Mouse (Mus musculus) hindbrain, embryonic 12.5 days (tissue): ENCODE results near the gene Dmkn. TPM values are rescaled to one million over a fixed set of nuclear protein-coding genes. Genes with fewer than 3 reads are reported as not detected.

ENCODE experiments used
- ATAC-seq: fragments of 200-750 bp; cut with Nextera tagmentation; 2 replicates; pipeline ENCODE4 v1.8.0; 2017; ENCODE audit warnings: moderate TSS enrichment; ENCODE audit not compliant: low FRiP score
- H3K27ac ChIP-seq: fragments of 300-500 bp; sonication (generic); 2 replicates; pipeline ENCODE4 v1.5.1; 2016; ENCODE audit warnings: mild to moderate bottlenecking
- H3K27me3 ChIP-seq: fragments of 300-500 bp; sonication (generic); 2 replicates; pipeline ENCODE4 v1.6.1; 2016; ENCODE audit warnings: mild to moderate bottlenecking
- H3K36me3 ChIP-seq: fragments of 300-500 bp; sonication (generic); 2 replicates; pipeline ENCODE4 v1.6.1; 2016; ENCODE audit warnings: mild to moderate bottlenecking
- H3K4me1 ChIP-seq: fragments of 300-500 bp; sonication (generic); 2 replicates; pipeline ENCODE4 v1.6.1; 2016
- H3K4me2 ChIP-seq: fragments of 300-500 bp; sonication (generic); replicated peaks from 2 replicates; pipeline ENCODE4 v1.6.1; 2016; ENCODE audit warnings: mild to moderate bottlenecking
- H3K4me3 ChIP-seq: fragments of 300-500 bp; sonication (generic); 2 replicates; pipeline ENCODE4 v1.5.1; 2016; ENCODE audit warnings: mild to moderate bottlenecking
- H3K9ac ChIP-seq: fragments of 300-500 bp; sonication (generic); 2 replicates; pipeline ENCODE4 v1.6.1; 2016; ENCODE audit warnings: mild to moderate bottlenecking, moderate library complexity
- H3K9me3 ChIP-seq: fragments of 300-500 bp; sonication (generic); replicated peaks from 2 replicates; pipeline ENCODE4 v1.6.1; 2016; ENCODE audit warnings: mild to moderate bottlenecking
- WGBS: fragments of 180-500 bp; shearing (Covaris S2); methylation state at CpG from one replicate; pipeline ENCODE4 v1.1.7; 2016; 5-methylcytosine and 5-hydroxymethylcytosine counted together
- polyA plus RNA-seq: library from polyadenylated mRNA; unstranded; fragments of >200 nt; fragmentation: Nextera tagmentation; extraction: Ambion mirVana; gene quantifications from 2 replicates; pipeline ENCODE4 v1.2.1, GENCODE M21; 2016

Dmkn gene
- polyA plus RNA-seq, 1 experiment from 2014 or later = 0.67 TPM

- H3K9me3 ChIP-seq = peaks cover 7% of the 10 kb centered on the region; the same call in 1 of the 2 replicates
- no peak for ATAC-seq
Observed at GRCm38 (mm10) chr7:30800653-30801052, 37.1 kb downstream of the Dmkn start.

GRCm38 (mm10) chr7:30803256-30803655, 39.7 kb downstream of the Dmkn start:
- H3K27ac ChIP-seq = no peak overlapping the region
- no peak overlapping the region for H3K4me2 ChIP-seq
- no peaks in the 10 kb centered on the region for H3K4me1 ChIP-seq
- H3K36me3 ChIP-seq = no peaks in the 10 kb centered on the region
- ATAC-seq = no peak
- no peak overlapping the region for H3K9ac ChIP-seq
- WGBS = 89% methylated on average over 3 of the region's 3 CpGs
- H3K4me3 ChIP-seq = no peak overlapping the region
- peaks cover 7% of the 10 kb centered on the region; the same call in 1 of the 2 replicates for H3K9me3 ChIP-seq
- no peaks in the 10 kb centered on the region for H3K27me3 ChIP-seq

More at GRCm38 (mm10) chr7:30800653-30801052, 37.1 kb downstream of the Dmkn start:
- H3K27me3 ChIP-seq = no peaks in the 10 kb centered on the region
- no peak overlapping the region for H3K27ac ChIP-seq
- no peak overlapping the region for H3K4me3 ChIP-seq
- H3K9ac ChIP-seq = no peak overlapping the region
- H3K36me3 ChIP-seq = no peaks in the 10 kb centered on the region
- no peak overlapping the region for H3K4me2 ChIP-seq
- no peaks in the 10 kb centered on the region for H3K4me1 ChIP-seq

GRCm38 (mm10) chr7:30804026-30804715, 40.6 kb downstream of the Dmkn start:
- no peak overlapping the region for H3K4me3 ChIP-seq
- no peaks in the 10 kb centered on the region for H3K36me3 ChIP-seq
- H3K9me3 ChIP-seq = peaks cover 7% of the 10 kb centered on the region
- H3K27me3 ChIP-seq = no peaks in the 10 kb centered on the region
- H3K4me2 ChIP-seq = no peak overlapping the region
- ATAC-seq = no peak
- H3K27ac ChIP-seq = no peak overlapping the region
- 83% methylated on average over 9 of the region's 9 CpGs for WGBS
- H3K4me1 ChIP-seq = no peaks in the 10 kb centered on the region
- no peak overlapping the region for H3K9ac ChIP-seq

GRCm38 (mm10) chr7:30805924-30806323, 42.4 kb downstream of the Dmkn start:
- Histone ChIP-seq H3K36me3 (no peaks in the 10 kb centered on the region), H3K4me3 (no peak overlapping the region), H3K4me2 (no peak overlapping the region), H3K9ac (no peak overlapping the region), H3K27ac (no peak overlapping the region), H3K4me1 (no peaks in the 10 kb centered on the region), H3K9me3 (peaks cover 7% of the 10 kb centered on the region; the same call in 1 of the 2 replicates), H3K27me3 (no peaks in the 10 kb centered on the region)
- ATAC-seq = no peak
- WGBS = 44% methylated on average over 6 of the region's 6 CpGs

- 51% methylated on average over 6 of the region's 6 CpGs for WGBS
- no peak overlapping the region for H3K4me2 ChIP-seq
- ATAC-seq = no peak
- peaks cover under 1% of the 10 kb centered on the region; the same call in 1 of the 2 replicates for H3K9me3 ChIP-seq
- no peaks in the 10 kb centered on the region for H3K4me1 ChIP-seq
- no peak overlapping the region for H3K4me3 ChIP-seq
- H3K27me3 ChIP-seq = no peaks in the 10 kb centered on the region
- H3K36me3 ChIP-seq = no peaks in the 10 kb centered on the region
- H3K9ac ChIP-seq = no peak overlapping the region
- H3K27ac ChIP-seq = no peak overlapping the region
Observed at GRCm38 (mm10) chr7:30810319-30810718, 46.8 kb downstream of the Dmkn start.

- H3K4me3 ChIP-seq = no peak overlapping the region
- H3K27ac ChIP-seq = no peak overlapping the region
- H3K4me1 ChIP-seq = no peaks in the 10 kb centered on the region
- no peaks in the 10 kb centered on the region for H3K27me3 ChIP-seq
- no peak overlapping the region for H3K9ac ChIP-seq
- ATAC-seq = no peak
- no peak overlapping the region for H3K4me2 ChIP-seq
- 64% methylated on average over 9 of the region's 9 CpGs for WGBS
- H3K9me3 ChIP-seq = no peaks in the 10 kb centered on the region; the same call in 1 of the 2 replicates
- H3K36me3 ChIP-seq = no peaks in the 10 kb centered on the region
Observed at GRCm38 (mm10) chr7:30811757-30812290, 48.3 kb downstream of the Dmkn start.

- Histone ChIP-seq H3K4me3 (no peak overlapping the region), H3K27ac (no peak overlapping the region), H3K9ac (no peak overlapping the region), H3K27me3 (no peaks in the 10 kb centered on the region), H3K4me1 (no peaks in the 10 kb centered on the region), H3K9me3 (no peaks in the 10 kb centered on the region; the same call in 1 of the 2 replicates), H3K36me3 (no peaks in the 10 kb centered on the region), H3K4me2 (no peak overlapping the region)
- no peak for ATAC-seq
- 49% methylated on average over 6 of the region's 6 CpGs for WGBS
Observed at GRCm38 (mm10) chr7:30812291-30812807, 48.8 kb downstream of the Dmkn start.

GRCm38 (mm10) chr7:30820131-30820530, 56.6 kb downstream of the Dmkn start:
- H3K9ac ChIP-seq = no peak overlapping the region
- no peaks in the 10 kb centered on the region for H3K4me1 ChIP-seq
- ATAC-seq = no peak
- H3K4me3 ChIP-seq = no peak overlapping the region
- H3K27ac ChIP-seq = no peak overlapping the region
- WGBS = 76% methylated on average over 6 of the region's 6 CpGs
- H3K36me3 ChIP-seq = no peaks in the 10 kb centered on the region
- no peaks in the 10 kb centered on the region for H3K27me3 ChIP-seq
- H3K9me3 ChIP-seq = no peaks in the 10 kb centered on the region
- H3K4me2 ChIP-seq = no peak overlapping the region

- H3K4me2 ChIP-seq = no peak overlapping the region
- 69% methylated on average over 7 of the region's 7 CpGs for WGBS
- H3K9me3 ChIP-seq = no peaks in the 10 kb centered on the region
Observed at GRCm38 (mm10) chr7:30820854-30821445, 57.4 kb downstream of the Dmkn start.

GRCm38 (mm10) chr7:30821532-30821931, 58.0 kb downstream of the Dmkn start:
- no peak for ATAC-seq
- 67% methylated on average over 5 of the region's 5 CpGs for WGBS
- no peaks in the 10 kb centered on the region for H3K9me3 ChIP-seq
- no peaks in the 10 kb centered on the region for H3K36me3 ChIP-seq
- no peaks in the 10 kb centered on the region for H3K4me1 ChIP-seq
- no peak overlapping the region for H3K4me2 ChIP-seq
- H3K27me3 ChIP-seq = no peaks in the 10 kb centered on the region
- no peak overlapping the region for H3K27ac ChIP-seq
- no peak overlapping the region for H3K9ac ChIP-seq
- H3K4me3 ChIP-seq = no peak overlapping the region

More at GRCm38 (mm10) chr7:30820854-30821445, 57.4 kb downstream of the Dmkn start:
- no peaks in the 10 kb centered on the region for H3K36me3 ChIP-seq
- H3K27ac ChIP-seq = no peak overlapping the region
- H3K4me1 ChIP-seq = no peaks in the 10 kb centered on the region
- ATAC-seq = no peak
- no peak overlapping the region for H3K4me3 ChIP-seq
- no peaks in the 10 kb centered on the region for H3K27me3 ChIP-seq
- no peak overlapping the region for H3K9ac ChIP-seq

GRCm38 (mm10) chr7:30823675-30824074, 60.1 kb downstream of the Dmkn start, which contains the start of gene Ffar2:
Gene Ffar2 (minus strand): TSS chr7:30823775.
- Histone ChIP-seq H3K4me2 (no peak within 1 kb of the TSS), H3K4me3 (no peak within 1 kb of the TSS), H3K27me3 (no peaks in the 10 kb centered on the region), H3K4me1 (no peaks in the 10 kb centered on the region), H3K9ac (no peak within 1 kb of the TSS), H3K27ac (no peak within 1 kb of the TSS), H3K36me3 (no peaks in the 10 kb centered on the region), H3K9me3 (no peaks in the 10 kb centered on the region)
- no peak for ATAC-seq
- 88% methylated on average over 18 of the region's 18 CpGs for WGBS

GRCm38 (mm10) chr7:30824306-30824705, 60.8 kb downstream of the Dmkn start:
- H3K4me2 ChIP-seq = no peak overlapping the region
- H3K9ac ChIP-seq = no peak overlapping the region
- H3K36me3 ChIP-seq = no peaks in the 10 kb centered on the region
- H3K27ac ChIP-seq = no peak overlapping the region
- H3K4me1 ChIP-seq = no peaks in the 10 kb centered on the region
- H3K27me3 ChIP-seq = no peaks in the 10 kb centered on the region
- H3K4me3 ChIP-seq = no peak overlapping the region
- ATAC-seq = no peak
- no peaks in the 10 kb centered on the region for H3K9me3 ChIP-seq
- 85% methylated on average over 3 of the region's 3 CpGs for WGBS
